Mouse (Mus musculus) lung, postnatal 0 days (tissue): Measurements from ENCODE around the gene Mst1. TPM values are rescaled to one million over a fixed set of nuclear protein-coding genes. Genes with fewer than 3 reads are reported as not detected.
A peak's percentile ranks its signal among the peaks of the same experiment; 100 is the strongest.

Experiments
- ATAC-seq: fragments of 200-750 bp; cut with Nextera tagmentation; 2 replicates; pipeline ENCODE4 v1.8.0; 2017; ENCODE audit warnings: moderate library complexity
- DNase-seq: peaks from one replicate; pipeline ENCODE4 v3.0.0-alpha.2; 2016; ENCODE audit warnings: low spot score
- H3K27ac ChIP-seq: fragments of 300-500 bp; sonication (generic); 2 replicates; pipeline ENCODE4 v1.5.1; 2014; ENCODE audit warnings: antibody characterized with exemption, mild to moderate bottlenecking, low read length, mixed read lengths
- H3K27me3 ChIP-seq: fragments of 300-500 bp; sonication (generic); replicated peaks from 2 replicates; pipeline ENCODE4 v1.6.1; 2014; ENCODE audit warnings: low read length, mixed read lengths; ENCODE audit not compliant: insufficient read depth
- H3K36me3 ChIP-seq: fragments of 300-500 bp; sonication (generic); 2 replicates; pipeline ENCODE4 v1.6.1; 2014; ENCODE audit warnings: low read length, mixed read lengths; ENCODE audit not compliant: insufficient read depth
- H3K4me1 ChIP-seq: fragments of 300-500 bp; sonication (generic); 2 replicates; pipeline ENCODE4 v1.6.1; 2014; ENCODE audit warnings: antibody characterized with exemption, low read depth, low read length, mixed read lengths; ENCODE audit not compliant: insufficient read depth
- H3K4me2 ChIP-seq: fragments of 300-500 bp; sonication (generic); replicated peaks from 2 replicates; pipeline ENCODE4 v1.6.1; 2014; ENCODE audit warnings: low read depth, mild to moderate bottlenecking, low read length, moderate library complexity, mixed read lengths
- H3K4me3 ChIP-seq: fragments of 300-500 bp; sonication (generic); 2 replicates; pipeline ENCODE4 v1.5.1; 2014; ENCODE audit warnings: low read depth, low read length
- H3K9ac ChIP-seq: fragments of 300-500 bp; sonication (generic); replicated peaks from 2 replicates; pipeline ENCODE4 v1.6.1; 2014; ENCODE audit warnings: low read depth, mild to moderate bottlenecking
- H3K9me3 ChIP-seq: fragments of 300-500 bp; sonication (generic); 2 replicates; pipeline ENCODE4 v1.6.1; 2016; ENCODE audit warnings: low read length, mixed read lengths
- CTCF ChIP-seq: IDR thresholded peaks from 2 replicates; pipeline ENCODE4 v1.5.1; 2016; ENCODE audit warnings: antibody characterized with exemption, mild to moderate bottlenecking
- EP300 ChIP-seq: IDR thresholded peaks from 2 replicates; pipeline ENCODE4 v1.6.1; 2016; ENCODE audit warnings: antibody characterized with exemption, mild to moderate bottlenecking, control low read depth
- WGBS: fragments of 180-500 bp; shearing (Covaris S2); extraction: QIAGEN DNeasy Blood & Tissue Kit; methylation state at CpG from one replicate; pipeline ENCODE4 v1.1.7; 2014; 5-methylcytosine and 5-hydroxymethylcytosine counted together
- polyA plus RNA-seq: library from polyadenylated mRNA; unstranded; fragments of >200 nt; fragmentation: Nextera tagmentation; extraction: Ambion mirVana; gene quantifications from 2 replicates; pipeline ENCODE4 v1.2.1, GENCODE M21; 2015

Gene Mst1
- polyA plus RNA-seq, 1 experiment from 2014 or later = 0.62 TPM

DNA sequence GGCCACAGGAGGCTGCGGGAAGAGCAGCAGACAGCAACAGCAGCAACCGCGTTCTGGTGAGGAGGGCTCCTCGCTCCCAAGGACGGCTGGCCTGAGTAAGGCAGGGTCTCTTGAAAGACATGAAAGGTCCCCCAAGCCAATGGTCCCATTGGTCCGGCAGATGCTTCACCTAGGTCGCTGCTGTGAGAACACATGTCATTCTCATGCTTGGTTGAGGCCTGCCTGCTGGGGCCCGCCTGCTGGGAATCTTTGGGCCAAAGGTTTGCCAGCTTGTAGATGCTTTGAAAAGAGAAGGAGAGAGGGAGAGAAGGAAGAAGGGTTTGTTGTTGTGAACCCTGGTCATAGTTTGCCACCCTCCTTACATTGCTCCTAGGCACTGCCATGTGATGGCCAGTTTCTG lies 19.4 kb downstream of the Mst1 start:
- no peaks in the 10 kb centered on the region for H3K27me3 ChIP-seq
- no peak overlapping the region for H3K4me2 ChIP-seq
- H3K27ac ChIP-seq = no peak overlapping the region
- no peaks in the 10 kb centered on the region; the same call in 1 of the 2 replicates for H3K4me1 ChIP-seq
- H3K9me3 ChIP-seq = no peaks in the 10 kb centered on the region
- ATAC-seq = no peak
- 85% methylated on average over 8 of the region's 8 CpGs for WGBS
- no peak overlapping the region for H3K9ac ChIP-seq
- no peak for DNase-seq
- no peaks in the 10 kb centered on the region for H3K36me3 ChIP-seq
- TF ChIP-seq EP300 (no peak), CTCF (no peak)
- H3K4me3 ChIP-seq = no peak overlapping the region

GRCm38 (mm10) chr9:108104766-108105548 lies 24.7 kb downstream of the Mst1 start:
- no peak overlapping the region for H3K4me2 ChIP-seq
- H3K27me3 ChIP-seq = no peaks in the 10 kb centered on the region
- no peak overlapping the region for H3K9ac ChIP-seq
- no peaks in the 10 kb centered on the region for H3K9me3 ChIP-seq
- DNase-seq (no peak), ATAC-seq (0 out of 2 replicates have a peak, but pooled peaks have one; percentile 32)
- H3K27ac ChIP-seq = no peak overlapping the region
- TF ChIP-seq EP300 (no peak), CTCF (no peak)
- no peak overlapping the region for H3K4me3 ChIP-seq
- H3K36me3 ChIP-seq = no peaks in the 10 kb centered on the region
- no peaks in the 10 kb centered on the region for H3K4me1 ChIP-seq
- WGBS = 52% methylated on average over 30 of the region's 31 CpGs

DNA sequence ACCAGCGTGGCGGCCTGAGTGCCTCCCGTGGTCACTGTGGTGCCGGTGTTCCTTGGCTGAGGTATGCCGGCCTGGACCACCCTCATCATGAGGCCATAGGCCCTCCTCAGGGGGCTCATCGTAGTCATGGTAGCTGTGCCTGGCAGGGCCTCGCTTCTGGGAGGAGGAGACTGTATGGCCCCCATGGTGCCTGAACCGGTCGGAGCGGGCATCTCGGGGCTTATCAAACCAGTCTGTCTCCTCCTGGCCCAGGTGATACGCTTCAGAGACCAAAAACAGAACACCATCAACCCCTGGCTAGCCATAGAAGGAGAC lies 25.3 kb downstream of the Mst1 start:
- no peak overlapping the region for H3K27ac ChIP-seq
- H3K36me3 ChIP-seq = no peaks in the 10 kb centered on the region
- no peaks in the 10 kb centered on the region for H3K27me3 ChIP-seq
- TF ChIP-seq CTCF (no peak), EP300 (no peak)
- 87% methylated on average over 12 of the region's 12 CpGs for WGBS
- H3K4me1 ChIP-seq = peaks cover 1% of the 10 kb centered on the region; the same call in 1 of the 2 replicates
- DNase-seq (no peak), ATAC-seq (no peak)
- H3K4me2 ChIP-seq = no peak overlapping the region
- no peak overlapping the region for H3K9ac ChIP-seq
- H3K9me3 ChIP-seq = no peaks in the 10 kb centered on the region
- no peak overlapping the region for H3K4me3 ChIP-seq

DNA sequence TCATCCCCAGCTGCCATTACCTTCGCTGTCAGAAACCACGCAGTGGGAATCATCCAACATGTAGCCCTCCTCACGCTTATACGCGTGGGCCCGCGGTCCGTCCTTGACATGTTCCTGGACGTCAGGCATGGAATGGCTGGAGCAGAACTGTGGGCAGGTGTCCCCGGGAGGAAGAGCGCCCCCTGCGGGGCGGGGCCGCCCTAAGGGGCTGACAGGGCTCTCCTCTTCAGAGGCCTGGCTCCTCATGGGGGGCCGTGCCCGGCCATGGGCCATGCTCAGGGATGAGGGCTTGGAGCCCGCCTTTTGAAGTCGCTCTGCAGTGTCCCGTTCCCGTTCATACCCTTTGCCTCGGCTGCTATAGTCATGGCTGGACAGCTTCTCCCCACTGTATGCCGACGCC lies 25.9 kb downstream of the Mst1 start:
- Histone ChIP-seq H3K4me1 (peaks cover 7% of the 10 kb centered on the region), H3K9ac (no peak overlapping the region), H3K27ac (no peak overlapping the region), H3K9me3 (no peaks in the 10 kb centered on the region), H3K27me3 (no peaks in the 10 kb centered on the region), H3K4me3 (no peak overlapping the region), H3K36me3 (no peaks in the 10 kb centered on the region), H3K4me2 (no peak overlapping the region)
- WGBS = 86% methylated on average over 23 of the region's 23 CpGs
- ATAC-seq = no peak
- TF ChIP-seq EP300 = no peak
- TF ChIP-seq CTCF = no peak
- DNase-seq = no peak

DNA sequence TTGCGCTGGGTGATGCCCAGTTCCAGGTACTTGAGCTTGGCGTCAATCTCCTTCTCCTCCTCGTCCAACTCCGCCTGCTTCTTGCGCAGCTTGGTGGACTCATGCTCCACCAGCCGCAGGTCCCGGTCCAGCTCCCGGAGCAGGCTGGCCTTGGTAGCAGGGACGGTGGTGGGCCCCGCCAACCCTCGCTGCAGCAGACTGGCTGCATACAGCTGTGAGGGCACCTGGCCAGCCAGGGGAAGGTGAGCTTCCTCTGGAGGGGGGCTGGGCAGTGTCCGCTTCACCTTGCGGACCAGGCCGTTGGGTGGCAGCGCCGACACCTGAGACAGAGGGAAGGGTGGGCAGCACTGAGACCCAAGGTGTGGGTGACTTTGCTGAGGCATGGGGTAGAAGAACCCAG lies 27.6 kb downstream of the Mst1 start:
- H3K4me3 ChIP-seq = no peak overlapping the region
- DNase-seq (no peak), ATAC-seq (no peak)
- H3K9ac ChIP-seq = no peak overlapping the region
- peaks cover 7% of the 10 kb centered on the region for H3K4me1 ChIP-seq
- H3K27me3 ChIP-seq = no peaks in the 10 kb centered on the region
- H3K4me2 ChIP-seq = no peak overlapping the region
- WGBS = 88% methylated on average over 16 of the region's 16 CpGs
- H3K9me3 ChIP-seq = no peaks in the 10 kb centered on the region
- no peak overlapping the region for H3K27ac ChIP-seq
- no peak for TF ChIP-seq EP300
- no peaks in the 10 kb centered on the region for H3K36me3 ChIP-seq

DNA sequence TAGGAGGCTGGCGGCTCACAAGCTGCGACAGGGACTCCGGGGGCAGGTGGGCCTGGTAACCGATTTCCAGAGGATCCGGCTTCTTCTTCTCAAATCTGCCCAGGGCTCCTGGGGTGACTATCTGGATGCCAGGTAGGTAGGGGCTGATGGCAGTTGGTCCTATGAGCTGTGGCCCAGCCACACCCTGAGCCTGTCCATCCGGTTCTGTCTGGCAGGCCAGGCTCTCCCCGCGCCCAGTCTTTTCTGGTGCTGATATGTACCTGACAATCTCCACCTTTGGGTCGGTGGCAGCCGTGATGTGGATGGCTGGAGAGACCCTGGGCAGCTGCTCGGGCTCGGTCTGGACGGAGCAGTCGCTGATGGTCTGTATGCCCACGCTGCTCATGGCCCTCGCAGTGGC lies 29.9 kb downstream of the Mst1 start:
- Histone ChIP-seq H3K4me2 (no peak overlapping the region; the same call in 1 of the 2 replicates), H3K9me3 (no peaks in the 10 kb centered on the region), H3K4me3 (no peak overlapping the region), H3K9ac (no peak overlapping the region), H3K27me3 (no peaks in the 10 kb centered on the region), H3K4me1 (peaks cover 7% of the 10 kb centered on the region), H3K36me3 (no peaks in the 10 kb centered on the region), H3K27ac (no peak overlapping the region)
- 73% methylated on average over 16 of the region's 16 CpGs for WGBS
- TF ChIP-seq EP300 (no peak), CTCF (no peak)
- no peak for DNase-seq
- no peak for ATAC-seq

DNA sequence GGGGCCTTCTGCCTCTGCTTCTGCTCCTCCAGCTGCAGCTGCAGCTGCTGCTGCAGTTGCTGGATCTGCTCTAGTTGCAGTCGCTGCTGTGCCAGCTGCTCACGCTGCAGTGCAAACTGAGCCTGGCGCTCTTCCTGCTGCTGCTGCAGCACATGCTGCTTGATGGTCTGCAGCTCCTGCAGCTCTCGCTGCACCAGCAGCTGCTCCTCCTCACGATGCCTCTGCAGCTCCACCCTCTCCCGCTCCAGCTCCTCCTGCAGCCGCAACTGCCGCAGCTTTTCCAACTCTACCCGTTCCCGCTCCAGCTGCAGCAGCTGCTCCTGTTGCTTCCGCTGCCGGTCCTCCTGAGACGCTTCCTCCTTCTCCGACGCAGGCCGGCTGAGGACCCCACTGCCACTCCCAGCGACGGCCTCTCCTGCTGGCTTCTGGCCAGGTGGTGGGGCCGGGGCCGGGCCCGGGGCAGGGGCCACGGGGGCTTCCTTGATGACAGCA lies 30.9 kb downstream of the Mst1 start:
- WGBS = 6% methylated on average over 22 of the region's 22 CpGs
- no peak for TF ChIP-seq EP300
- no peak for TF ChIP-seq CTCF
- H3K9me3 ChIP-seq = no peaks in the 10 kb centered on the region
- no peaks in the 10 kb centered on the region for H3K27me3 ChIP-seq
- H3K36me3 ChIP-seq = no peaks in the 10 kb centered on the region
- no peak for ATAC-seq
- H3K4me3 ChIP-seq = peak overlapping the region; percentile 15
- H3K27ac ChIP-seq = no peak overlapping the region
- H3K4me1 ChIP-seq = peaks cover 7% of the 10 kb centered on the region
- H3K9ac ChIP-seq = no peak overlapping the region
- peak; percentile 35 for DNase-seq
- peak overlapping the region; percentile 43 for H3K4me2 ChIP-seq
